Mouse (Mus musculus): ENCODE data around the gene Pdcd1lg2. TPM values are rescaled to one million over a fixed set of nuclear protein-coding genes. Genes with fewer than 3 reads are reported as not detected.
A peak's percentile ranks its signal among the peaks of the same experiment; 100 is the strongest.

Pdcd1lg2 gene
- polyA plus RNA-seq, 1 experiment from 2014 or later, result not detected

DNA sequence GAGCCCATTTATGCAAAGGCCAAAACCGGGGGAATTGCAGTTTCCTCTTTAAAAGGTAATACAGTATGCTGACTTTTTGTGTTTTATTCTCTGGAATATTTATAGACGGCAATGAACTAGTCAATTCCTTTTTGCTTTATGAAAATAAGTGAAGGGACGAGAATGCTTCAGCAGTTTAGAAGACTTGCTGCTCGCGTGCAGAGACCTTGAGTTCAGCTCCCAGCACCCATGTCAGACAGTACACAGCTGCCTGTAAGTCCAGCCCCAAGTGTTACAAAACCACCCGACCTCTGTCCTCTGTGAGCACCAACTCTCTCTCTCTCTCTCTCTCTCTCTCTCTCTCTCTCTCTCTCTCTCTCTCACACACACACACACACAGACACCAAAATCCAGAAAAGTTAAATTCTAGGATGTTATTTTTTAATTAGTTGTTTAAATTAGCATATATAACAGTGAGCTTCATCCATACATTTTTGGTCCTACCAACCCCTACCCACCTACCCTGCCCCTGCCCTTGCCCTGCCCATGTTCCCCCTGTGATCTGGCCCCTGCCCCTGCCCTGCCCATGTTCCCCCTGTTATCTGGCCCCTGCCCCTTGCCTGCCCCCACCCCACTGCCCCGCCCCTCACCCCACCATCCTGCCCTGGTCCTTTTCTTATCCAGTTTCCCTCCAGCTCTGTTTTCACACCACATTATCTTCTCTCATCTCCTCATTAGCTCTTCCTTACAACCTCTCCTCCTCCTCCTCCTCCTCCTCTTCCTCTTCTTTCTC is 86.3 kb downstream of the Pdcd1lg2 start:
- no peak overlapping the region for H3K4me2 ChIP-seq (replicated peaks)
- no peak overlapping the region for H3K9ac ChIP-seq
- no peak overlapping the region for H3K27ac ChIP-seq
- ATAC-seq (ENCODE audit: low FRiP score), result no peak
- 78% methylated on average over 7 of the region's 7 CpGs for WGBS
- H3K27me3 ChIP-seq, result no peaks in the 10 kb centered on the region
- H3K9me3 ChIP-seq (replicated peaks), result no peaks in the 10 kb centered on the region
- no peak overlapping the region for H3K4me3 ChIP-seq
- no peaks in the 10 kb centered on the region for H3K4me1 ChIP-seq
- no peaks in the 10 kb centered on the region for H3K36me3 ChIP-seq

DNA sequence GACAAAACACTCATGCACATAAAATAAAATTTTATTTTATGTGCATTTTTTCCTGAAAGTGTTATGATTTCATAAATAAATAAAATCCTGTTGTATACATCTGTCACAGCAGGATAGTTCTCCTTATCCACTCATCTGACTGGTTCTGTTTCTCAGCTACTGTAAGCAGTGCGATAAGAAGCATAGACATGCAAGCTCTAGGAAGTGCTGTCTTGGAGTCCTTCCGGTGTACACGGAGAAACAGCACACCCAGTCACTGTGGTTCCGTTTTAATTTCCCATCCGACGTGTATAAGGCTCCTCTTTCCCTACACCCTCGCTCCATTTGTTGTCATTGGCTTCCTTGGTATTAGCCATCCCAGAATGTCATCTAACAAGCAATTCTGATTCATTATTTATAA is 87.2 kb downstream of the Pdcd1lg2 start:
- ATAC-seq (ENCODE audit: low FRiP score), result no peak
- Histone ChIP-seq H3K4me2 (replicated peaks) (no peak overlapping the region), H3K27ac (no peak overlapping the region), H3K9ac (no peak overlapping the region), H3K36me3 (no peaks in the 10 kb centered on the region), H3K9me3 (replicated peaks) (no peaks in the 10 kb centered on the region), H3K27me3 (no peaks in the 10 kb centered on the region), H3K4me3 (no peak overlapping the region), H3K4me1 (no peaks in the 10 kb centered on the region)
- 83% methylated on average over 7 of the region's 7 CpGs for WGBS

DNA sequence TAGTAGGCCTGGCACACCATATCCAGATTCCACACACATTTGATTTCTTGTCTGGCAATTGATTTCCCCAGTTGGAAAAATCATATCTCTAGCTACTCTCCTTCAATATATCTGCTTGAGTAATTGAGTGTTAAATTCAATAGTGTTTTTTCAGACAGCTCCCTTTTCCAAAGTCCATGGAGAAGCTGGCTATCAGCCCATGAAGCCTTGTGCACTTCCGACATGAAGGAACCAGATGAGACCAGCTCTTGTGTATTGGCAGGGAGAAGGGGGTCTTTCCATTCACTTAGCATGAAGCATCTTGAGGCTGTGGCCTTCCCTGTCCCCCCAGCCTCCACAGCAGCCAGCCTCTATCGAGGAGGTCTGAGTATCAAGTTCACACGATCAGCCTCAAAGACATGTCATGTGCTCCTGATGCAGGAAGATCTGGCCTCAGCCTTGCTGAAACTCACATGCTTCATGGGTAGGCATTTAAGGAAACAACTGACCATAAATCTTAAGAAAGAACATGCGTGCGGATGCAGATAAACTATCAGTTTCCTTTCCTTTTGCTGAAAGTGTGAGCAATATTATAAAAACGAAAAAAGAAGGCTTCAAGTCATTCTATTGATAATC is 88.2 kb downstream of the Pdcd1lg2 start:
- Histone ChIP-seq H3K4me1 (no peaks in the 10 kb centered on the region), H3K4me3 (no peak overlapping the region), H3K36me3 (no peaks in the 10 kb centered on the region), H3K27me3 (no peaks in the 10 kb centered on the region), H3K27ac (no peak overlapping the region), H3K9ac (no peak overlapping the region), H3K4me2 (replicated peaks) (no peak overlapping the region), H3K9me3 (replicated peaks) (no peaks in the 10 kb centered on the region)
- 85% methylated on average over 6 of the region's 6 CpGs for WGBS
- no peak for ATAC-seq (ENCODE audit: low FRiP score)

DNA sequence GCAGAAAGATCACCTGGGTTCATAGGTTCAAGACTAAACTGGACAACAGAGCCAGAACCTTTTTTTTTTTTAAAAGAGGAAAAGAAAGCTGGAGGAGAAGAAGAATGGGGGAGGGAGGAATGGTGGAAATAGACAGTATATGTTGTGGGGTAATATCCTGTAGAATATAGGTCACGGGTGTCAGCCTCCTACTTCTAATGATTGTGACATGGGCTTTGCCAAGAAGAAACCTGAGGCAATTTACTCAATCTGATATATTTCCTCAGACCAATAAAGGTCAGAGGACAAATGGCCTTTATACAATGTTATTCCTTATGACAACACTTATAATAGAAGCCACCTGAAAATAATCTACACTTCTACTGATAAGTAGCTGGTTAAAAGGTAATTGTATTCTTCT is 89.6 kb downstream of the Pdcd1lg2 start:
- H3K4me2 ChIP-seq (replicated peaks), result no peak overlapping the region
- no peaks in the 10 kb centered on the region for H3K27me3 ChIP-seq
- no peak overlapping the region for H3K4me3 ChIP-seq
- no peak for ATAC-seq (ENCODE audit: low FRiP score)
- no peaks in the 10 kb centered on the region for H3K9me3 ChIP-seq (replicated peaks)
- WGBS, result 91% methylated on average over 1 of the region's 1 CpGs
- H3K36me3 ChIP-seq, result no peaks in the 10 kb centered on the region
- no peak overlapping the region for H3K9ac ChIP-seq
- H3K27ac ChIP-seq, result no peak overlapping the region
- no peaks in the 10 kb centered on the region for H3K4me1 ChIP-seq

- no peak overlapping the region for H3K27ac ChIP-seq
- 45% methylated on average over 11 of the region's 11 CpGs for WGBS
- no peak for ATAC-seq (ENCODE audit: low FRiP score)
- H3K4me3 ChIP-seq, result 0 out of 2 replicates have a peak overlapping the region, but pooled peaks have one; percentile 2
- H3K36me3 ChIP-seq, result no peaks in the 10 kb centered on the region
- H3K9ac ChIP-seq, result no peak overlapping the region
- no peaks in the 10 kb centered on the region for H3K9me3 ChIP-seq (replicated peaks)
- no peaks in the 10 kb centered on the region for H3K27me3 ChIP-seq
- H3K4me2 ChIP-seq (replicated peaks), result peak overlapping the region; percentile 30
- no peaks in the 10 kb centered on the region for H3K4me1 ChIP-seq
These were observed 90.4 kb downstream of the Pdcd1lg2 start for GRCm38 (mm10) chr19:29501106-29501505.

DNA sequence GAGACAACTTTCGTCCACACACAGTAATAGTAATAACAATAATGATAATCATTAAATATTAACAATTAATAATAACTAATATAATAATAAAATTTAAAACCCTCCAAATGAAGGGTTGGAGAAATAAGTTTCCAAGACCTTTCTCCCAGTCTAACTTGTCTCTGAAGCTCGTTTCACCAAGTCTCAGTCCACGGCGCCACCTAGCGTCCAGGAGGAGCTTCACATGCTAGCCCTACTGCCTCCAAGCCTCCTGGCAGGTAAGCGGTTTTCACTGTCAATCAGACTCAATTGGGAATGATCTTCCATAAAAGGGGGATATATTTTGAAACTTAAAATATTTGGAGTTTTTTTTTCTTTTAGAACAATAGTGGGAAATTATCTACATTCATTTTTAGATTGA is 90.8 kb downstream of the Pdcd1lg2 start:
- Histone ChIP-seq H3K4me1 (no peaks in the 10 kb centered on the region), H3K9ac (no peak overlapping the region), H3K36me3 (no peaks in the 10 kb centered on the region), H3K27ac (no peak overlapping the region), H3K4me3 (no peak overlapping the region), H3K27me3 (no peaks in the 10 kb centered on the region), H3K9me3 (replicated peaks) (no peaks in the 10 kb centered on the region), H3K4me2 (replicated peaks) (peak overlapping the region; percentile 30; the same call in 1 of the 2 replicates)
- WGBS, result 14% methylated on average over 6 of the region's 6 CpGs
- no peak for ATAC-seq (ENCODE audit: low FRiP score)

DNA sequence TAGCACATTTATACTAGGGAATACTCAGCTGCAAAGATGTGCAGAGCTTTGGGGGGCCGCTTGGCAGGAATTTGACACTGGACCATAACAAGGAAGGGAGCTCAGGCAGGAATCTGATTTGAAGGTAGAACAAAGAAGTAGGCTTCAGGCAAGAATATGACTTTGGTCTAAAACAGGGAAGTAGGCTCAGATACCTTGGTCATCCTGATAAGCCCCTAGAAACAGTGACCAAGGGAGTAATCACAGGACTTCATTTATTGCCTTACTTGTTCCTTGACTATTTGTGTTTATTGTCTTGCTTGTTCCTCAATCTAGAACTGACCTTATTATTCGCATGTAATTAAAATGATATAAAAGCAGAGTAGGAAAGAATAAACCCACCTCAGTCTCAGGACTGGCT is 93.4 kb downstream of the Pdcd1lg2 start:
- H3K4me1 ChIP-seq, result no peaks in the 10 kb centered on the region
- no peaks in the 10 kb centered on the region for H3K9me3 ChIP-seq (replicated peaks)
- H3K36me3 ChIP-seq, result no peaks in the 10 kb centered on the region
- WGBS, result 91% methylated on average over 2 of the region's 2 CpGs
- no peak overlapping the region for H3K27ac ChIP-seq
- no peak for ATAC-seq (ENCODE audit: low FRiP score)
- H3K27me3 ChIP-seq, result no peaks in the 10 kb centered on the region
- H3K4me3 ChIP-seq, result no peak overlapping the region
- no peak overlapping the region for H3K4me2 ChIP-seq (replicated peaks)
- no peak overlapping the region for H3K9ac ChIP-seq

GRCm38 (mm10) chr19:29505617-29506016 is 94.9 kb downstream of the Pdcd1lg2 start:
- 82% methylated on average over 7 of the region's 7 CpGs for WGBS
- Histone ChIP-seq H3K27ac (no peak overlapping the region), H3K9me3 (replicated peaks) (no peaks in the 10 kb centered on the region), H3K4me3 (no peak overlapping the region), H3K4me2 (replicated peaks) (no peak overlapping the region), H3K9ac (no peak overlapping the region), H3K27me3 (no peaks in the 10 kb centered on the region), H3K36me3 (no peaks in the 10 kb centered on the region), H3K4me1 (no peaks in the 10 kb centered on the region)
- no peak for ATAC-seq (ENCODE audit: low FRiP score)

GRCm38 (mm10) chr19:29508208-29508607 is 97.5 kb downstream of the Pdcd1lg2 start:
- H3K4me2 ChIP-seq (replicated peaks), result no peak overlapping the region
- WGBS, result 65% methylated on average over 7 of the region's 7 CpGs
- H3K36me3 ChIP-seq, result no peaks in the 10 kb centered on the region
- H3K27me3 ChIP-seq, result no peaks in the 10 kb centered on the region
- H3K27ac ChIP-seq, result no peak overlapping the region
- ATAC-seq (ENCODE audit: low FRiP score), result no peak
- H3K4me1 ChIP-seq, result no peaks in the 10 kb centered on the region
- no peak overlapping the region for H3K9ac ChIP-seq
- no peaks in the 10 kb centered on the region for H3K9me3 ChIP-seq (replicated peaks)
- H3K4me3 ChIP-seq, result no peak overlapping the region

GRCm38 (mm10) chr19:29509857-29510256 is 99.1 kb downstream of the Pdcd1lg2 start:
- Histone ChIP-seq H3K4me1 (no peaks in the 10 kb centered on the region), H3K9ac (no peak overlapping the region), H3K4me2 (replicated peaks) (no peak overlapping the region), H3K9me3 (replicated peaks) (peaks cover 4% of the 10 kb centered on the region; the same call in 1 of the 2 replicates), H3K4me3 (no peak overlapping the region), H3K27ac (no peak overlapping the region), H3K27me3 (no peaks in the 10 kb centered on the region), H3K36me3 (no peaks in the 10 kb centered on the region)
- 90% methylated on average over 7 of the region's 7 CpGs for WGBS
- ATAC-seq (ENCODE audit: low FRiP score), result no peak

- ATAC-seq (ENCODE audit: low FRiP score), result no peak
- H3K4me3 ChIP-seq, result no peak overlapping the region
- H3K9me3 ChIP-seq (replicated peaks), result peaks cover 4% of the 10 kb centered on the region; the same call in 1 of the 2 replicates
- H3K9ac ChIP-seq, result no peak overlapping the region
- WGBS, result 76% methylated on average over 2 of the region's 2 CpGs
- no peaks in the 10 kb centered on the region for H3K27me3 ChIP-seq
- H3K4me1 ChIP-seq, result no peaks in the 10 kb centered on the region
- no peak overlapping the region for H3K27ac ChIP-seq
- no peak overlapping the region for H3K4me2 ChIP-seq (replicated peaks)
- H3K36me3 ChIP-seq, result no peaks in the 10 kb centered on the region
These were observed 101.1 kb downstream of the Pdcd1lg2 start for GRCm38 (mm10) chr19:29511826-29512225.

DNA sequence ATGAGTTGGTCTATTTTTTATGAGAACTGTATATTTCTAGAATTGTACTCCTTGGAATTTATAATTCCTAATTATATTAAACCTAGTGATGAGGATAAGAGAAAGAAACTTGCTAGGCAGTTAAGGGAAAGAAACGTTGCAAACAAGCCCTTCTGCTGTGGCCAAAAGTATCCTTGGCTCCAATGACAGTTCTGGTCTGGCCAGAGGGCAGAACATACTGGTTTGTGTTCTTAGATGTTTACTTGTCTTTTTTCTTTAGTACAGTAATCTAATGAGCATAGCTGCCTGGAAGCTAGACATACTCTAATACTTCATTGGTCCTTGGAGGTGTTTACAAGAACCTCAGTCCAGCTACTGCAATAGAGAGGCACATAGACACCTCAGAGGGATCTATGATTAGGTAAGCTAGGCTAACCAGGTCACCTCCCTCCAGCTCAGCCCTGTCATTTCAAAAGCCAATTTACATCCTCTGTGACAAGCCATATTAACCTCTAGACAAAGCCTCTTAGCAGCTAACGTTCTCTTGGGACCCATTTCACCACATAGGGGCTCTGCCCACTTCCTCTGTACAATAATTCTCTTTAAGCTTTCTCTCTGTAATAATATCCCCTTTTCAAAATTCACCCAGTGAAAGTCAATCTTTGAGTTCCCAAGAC is 102.5 kb downstream of the Pdcd1lg2 start:
- Histone ChIP-seq H3K36me3 (no peaks in the 10 kb centered on the region), H3K9me3 (replicated peaks) (peaks cover 4% of the 10 kb centered on the region; the same call in 1 of the 2 replicates), H3K27ac (no peak overlapping the region), H3K4me3 (no peak overlapping the region), H3K27me3 (no peaks in the 10 kb centered on the region), H3K4me1 (no peaks in the 10 kb centered on the region), H3K9ac (no peak overlapping the region), H3K4me2 (replicated peaks) (no peak overlapping the region)
- ATAC-seq (ENCODE audit: low FRiP score), result no peak
- 64% methylated on average over 2 of the region's 2 CpGs for WGBS

Measured in hindbrain, embryonic 12.5 days (tissue).